Mouse (Mus musculus): ENCODE data around the gene Aprt.

- no peak for TF ChIP-seq CTCF (IDR thresholded peaks at IDR 0.05; ENCODE audit: low read depth, low read length)
- no peak for TF ChIP-seq POLR2A (IDR thresholded peaks at IDR 0.05; ENCODE audit: extremely low read depth, insufficient read depth, low read length)
Observed at GRCm38 (mm10) chr8:122531312-122531711, 45.4 kb downstream of the Aprt start.
